Mouse (Mus musculus): Measurements from ENCODE around the gene Megf11.

DNA sequence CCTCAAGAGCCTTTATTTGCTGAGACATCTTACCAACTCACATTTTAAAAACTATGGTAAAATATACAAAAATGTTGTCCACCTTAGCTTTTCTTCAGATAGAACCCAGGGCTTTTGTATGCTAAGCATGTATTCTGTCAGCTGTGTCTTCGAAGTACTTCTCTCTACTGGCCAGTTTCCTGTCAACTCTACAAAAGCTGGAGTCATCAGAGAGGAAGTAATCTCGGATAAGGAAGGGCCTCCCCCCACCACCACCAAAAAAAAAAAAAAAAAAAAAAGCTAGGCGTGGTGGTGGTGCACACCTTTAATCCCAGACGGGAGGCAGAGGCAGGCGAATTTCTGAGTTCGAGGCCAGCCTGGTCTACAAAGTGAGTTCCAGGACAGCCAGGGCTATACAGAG, 363.9 kb downstream of the Megf11 start:
- TF ChIP-seq EP300 (IDR thresholded peaks at IDR 0.05; ENCODE audit: insufficient read depth, low read depth, low read length) (no peak), CTCF (IDR thresholded peaks at IDR 0.05; ENCODE audit: low read depth, low read length) (no peak)
